Mouse (Mus musculus) retina, embryonic 14.5 days (tissue): ENCODE results near the gene Uba6.

Experiments
- DNase-seq: peaks from one replicate; pipeline ENCODE4 v3.0.0-alpha.2; 2015; ENCODE audit warnings: low spot score

Gene Uba6

DNA sequence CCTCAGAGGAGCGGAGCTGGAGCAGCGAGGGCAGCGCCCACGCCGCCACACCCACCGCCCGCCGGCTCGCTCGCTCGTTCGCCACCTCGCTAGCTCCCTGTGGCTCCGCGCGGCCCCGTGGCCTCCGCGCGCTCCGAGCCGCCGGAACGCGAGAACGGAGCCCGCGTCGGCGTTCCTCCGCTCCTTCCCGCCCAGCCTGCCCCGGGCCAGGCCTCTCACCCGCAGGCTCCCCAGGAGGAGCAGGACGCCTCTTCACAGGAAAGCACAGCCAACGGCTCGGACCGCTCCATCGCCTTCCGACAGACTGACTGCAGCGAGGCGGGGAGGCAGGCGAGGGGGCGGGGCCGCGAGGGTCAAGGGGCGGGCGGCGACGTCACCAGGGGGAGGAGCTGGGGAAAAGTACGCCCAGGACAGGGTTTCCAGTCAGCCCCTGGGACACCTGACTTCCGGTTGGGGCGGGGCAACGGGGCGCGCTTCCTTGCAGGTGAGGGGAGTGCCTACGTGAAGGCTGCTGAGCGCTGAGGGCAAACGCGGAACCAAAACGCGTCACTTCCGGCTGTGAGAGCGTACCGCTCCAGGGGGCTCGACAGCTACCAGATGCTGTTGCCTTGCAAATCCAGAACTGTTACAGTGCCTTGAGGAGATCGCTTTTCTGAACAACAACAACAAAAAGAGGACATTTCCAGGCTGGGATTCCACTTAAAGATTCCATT lies at the start of gene Uba6:
Uba6 (minus strand) TSS at position 355 of the 713 bp plus-strand sequence.
- DNase-seq = peak; percentile 97

- DNase-seq = no peak
Observed at GRCm38 (mm10) chr5:86197801-86198200, 25.2 kb upstream of the Uba6 start, which contains the start of gene Gnrhr. Gene Gnrhr (minus strand): TSS chr5:86197901.

DNA sequence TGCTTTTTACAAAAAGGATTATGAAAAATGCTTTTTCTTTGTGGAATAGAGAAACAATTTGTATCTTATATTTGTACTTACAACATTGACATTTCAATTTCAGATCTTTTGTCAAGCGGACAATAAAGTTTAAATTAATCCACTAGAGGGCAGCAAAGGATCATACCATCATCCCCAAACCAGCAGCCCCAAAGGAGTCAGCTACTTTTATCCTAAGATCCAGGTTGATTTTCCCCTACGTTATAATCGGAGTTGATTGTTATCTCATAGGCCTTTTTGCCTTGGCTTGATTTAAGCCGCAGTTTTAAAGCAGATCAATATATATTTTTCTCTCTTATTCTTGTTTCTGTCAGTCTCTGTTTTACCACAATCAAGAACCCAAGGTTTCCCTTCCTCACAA lies 18.8 kb upstream of the Uba6 start:
- peak; percentile 88 for DNase-seq

DNA sequence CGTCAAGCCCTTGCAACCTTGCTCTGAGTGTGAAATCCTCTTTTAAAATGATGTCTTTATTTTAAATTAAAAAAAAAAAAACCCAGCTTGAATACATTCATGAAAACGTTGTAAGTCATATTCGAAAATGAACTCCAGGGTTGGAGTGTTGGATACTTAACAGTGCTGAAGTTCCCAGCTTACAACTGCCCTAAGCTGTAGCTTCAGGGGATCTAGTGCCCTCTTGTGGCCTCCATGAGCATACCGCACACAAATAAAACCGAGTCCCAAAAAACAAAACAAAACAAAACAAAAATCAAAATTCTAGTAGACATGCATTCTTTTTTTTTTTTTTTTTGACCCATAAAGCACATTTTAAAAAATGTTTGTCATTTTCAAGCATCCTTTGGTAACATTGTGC lies 18.2 kb upstream of the Uba6 start:
- peak; percentile 67 for DNase-seq

GRCm38 (mm10) chr5:86190290-86190689 lies 17.7 kb upstream of the Uba6 start:
- no peak for DNase-seq

DNA sequence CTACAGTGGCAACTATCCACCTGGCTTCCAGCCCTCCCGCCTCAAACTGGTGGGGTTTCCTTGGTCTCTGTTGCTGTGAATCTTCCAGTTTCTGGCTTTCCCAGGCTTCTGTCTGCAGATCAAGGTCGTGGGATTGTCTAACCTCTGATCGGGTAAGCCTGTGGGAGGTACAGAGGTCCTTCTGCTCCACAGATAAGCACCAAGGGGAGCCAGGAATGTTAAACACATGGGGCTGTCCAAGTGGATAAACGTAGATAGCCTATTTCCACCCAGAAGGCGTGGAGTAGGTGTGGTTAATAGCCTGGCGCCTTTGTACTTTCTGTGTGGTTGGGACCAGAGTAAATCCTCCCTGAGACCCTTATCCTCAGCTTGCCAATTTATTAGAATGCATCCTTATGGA lies 14.8 kb upstream of the Uba6 start:
- DNase-seq = no peak

- peak; percentile 5 for DNase-seq
Observed at GRCm38 (mm10) chr5:86173778-86174177, 1.2 kb upstream of the Uba6 start.

- no peak for DNase-seq
Observed at GRCm38 (mm10) chr5:86172088-86172448, 535 bp downstream of the Uba6 start.

DNA sequence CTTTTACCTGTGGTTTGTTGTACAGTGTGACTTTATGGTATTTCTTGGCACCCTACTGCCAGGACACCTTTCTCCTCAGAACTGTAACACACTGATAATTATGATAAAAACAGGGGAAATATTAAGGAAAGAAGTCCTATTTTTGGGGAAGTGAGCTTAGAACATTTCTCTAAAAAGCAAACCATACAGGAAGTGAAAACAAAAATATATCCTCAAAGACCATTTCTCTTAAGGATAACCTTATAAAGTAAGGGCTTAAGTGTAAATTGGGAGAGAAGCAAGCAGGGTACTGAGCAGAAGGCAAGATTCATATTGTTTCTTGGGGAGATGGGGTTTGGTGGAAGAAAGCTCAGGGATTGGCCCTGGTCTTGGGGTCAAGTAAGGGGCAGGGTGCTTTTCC lies 42.8 kb downstream of the Uba6 start:
- DNase-seq = no peak

- DNase-seq = no peak
Observed at GRCm38 (mm10) chr5:86128749-86129148, 43.9 kb downstream of the Uba6 start.

DNA sequence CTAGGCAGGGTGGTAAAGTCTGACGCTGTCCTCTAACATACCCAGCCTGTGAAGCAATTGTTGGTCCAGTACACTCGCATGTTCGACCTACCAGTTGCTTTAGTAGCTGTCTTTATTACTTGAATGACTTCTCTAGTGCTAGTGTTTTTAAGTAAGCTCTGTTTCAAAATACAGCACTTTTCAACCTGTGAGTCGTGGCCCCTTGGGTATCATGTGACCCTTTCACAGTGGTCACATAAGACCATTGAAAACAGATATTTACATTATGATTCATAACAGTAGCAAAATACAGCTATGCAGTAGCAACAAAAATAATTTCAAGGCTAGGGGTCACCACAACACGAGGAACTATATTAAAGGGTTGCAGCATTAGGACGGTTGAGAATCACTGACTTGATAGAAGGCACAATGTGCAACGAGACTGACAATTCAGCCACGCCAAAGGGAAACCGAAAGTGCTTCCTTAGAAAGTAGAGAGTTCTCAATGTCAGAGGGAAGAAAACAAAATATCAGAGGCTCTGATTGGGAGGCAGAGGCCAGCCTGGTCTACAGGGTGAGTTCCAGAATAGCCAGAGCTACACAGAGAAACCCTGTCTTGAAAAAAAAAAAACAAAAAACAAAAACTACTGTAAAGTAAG lies 54.0 kb downstream of the Uba6 start:
- no peak for DNase-seq

DNA sequence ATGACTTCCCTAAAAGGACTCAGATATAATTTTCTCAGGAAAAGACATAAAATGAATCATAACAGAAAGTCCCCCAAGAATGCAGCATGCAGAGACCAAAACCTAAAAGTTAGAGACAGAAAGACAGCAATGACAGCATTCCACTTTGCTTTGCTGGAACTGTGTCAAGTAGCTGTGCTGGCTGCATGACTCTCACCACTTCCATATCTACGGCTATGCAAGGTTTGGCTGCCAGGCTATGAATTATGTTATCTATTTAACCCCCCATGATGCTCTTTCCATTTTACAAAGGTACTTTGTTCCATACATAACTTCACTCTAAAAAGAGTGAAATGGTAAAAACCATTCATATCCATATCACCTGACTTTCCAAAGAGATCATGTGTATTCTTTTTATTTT lies 58.6 kb downstream of the Uba6 start:
- DNase-seq = no peak

GRCm38 (mm10) chr5:86113037-86113436 lies 59.6 kb downstream of the Uba6 start:
- DNase-seq = no peak

DNA sequence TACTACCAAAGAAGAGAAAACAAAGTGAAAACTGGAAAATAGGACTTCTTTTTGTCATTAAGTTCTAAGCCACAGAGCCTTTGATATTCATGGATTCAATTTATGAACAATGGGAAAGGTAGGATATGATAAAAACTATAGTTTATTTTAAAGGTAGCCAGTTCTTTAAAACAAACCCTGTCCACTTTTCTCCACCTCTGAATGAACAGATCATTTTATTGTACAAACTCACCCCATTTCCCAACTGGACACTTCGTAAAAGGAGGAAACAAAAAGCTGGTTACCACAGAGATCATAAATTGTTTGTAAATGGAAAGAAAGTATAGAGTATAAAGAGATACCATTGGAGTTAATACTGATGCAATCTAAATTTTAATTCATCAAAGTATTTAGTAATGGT lies 61.5 kb downstream of the Uba6 start:
- DNase-seq = no peak

- no peak for DNase-seq
Observed at GRCm38 (mm10) chr5:86106610-86107009, 66.0 kb downstream of the Uba6 start.

DNA sequence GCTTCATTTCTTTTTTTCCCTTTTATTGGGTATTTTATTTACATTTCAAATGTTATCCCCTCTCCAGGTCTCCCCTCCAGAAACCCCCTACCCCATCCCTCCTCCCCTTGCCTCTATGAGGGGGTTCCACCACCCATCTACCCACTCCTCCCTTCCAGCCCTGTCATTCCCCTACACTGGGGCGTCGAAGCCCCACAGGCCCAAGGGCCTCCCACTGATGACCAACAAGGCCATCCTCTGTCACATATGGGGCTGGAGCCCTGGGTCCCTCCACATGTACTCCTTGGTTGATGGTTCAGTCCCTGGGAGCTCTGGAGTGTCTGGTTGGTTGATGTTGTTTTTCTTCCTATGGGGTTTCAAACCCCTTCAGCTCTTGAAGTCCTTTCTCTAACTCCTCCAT lies 70.4 kb downstream of the Uba6 start:
- no peak for DNase-seq

DNA sequence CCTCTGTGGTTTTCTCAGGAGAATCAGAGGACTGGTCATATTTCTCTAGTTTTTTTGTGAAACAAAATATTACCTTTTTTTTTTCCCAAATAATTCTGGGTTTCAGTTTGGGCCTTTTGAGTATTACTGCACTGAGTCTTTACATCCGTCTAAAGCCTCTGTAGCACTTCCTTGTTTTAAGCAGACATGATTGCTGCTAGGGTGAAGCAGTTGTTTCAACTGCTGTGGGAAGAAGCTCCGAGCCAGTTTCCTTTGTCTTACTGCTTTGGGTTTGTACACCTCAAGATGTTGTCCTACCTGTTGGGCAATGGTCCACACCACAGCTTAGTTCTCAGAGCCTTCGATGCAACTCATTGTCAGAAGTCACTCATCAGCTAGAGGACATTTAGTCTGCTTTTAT lies 72.0 kb downstream of the Uba6 start:
- DNase-seq = no peak

DNA sequence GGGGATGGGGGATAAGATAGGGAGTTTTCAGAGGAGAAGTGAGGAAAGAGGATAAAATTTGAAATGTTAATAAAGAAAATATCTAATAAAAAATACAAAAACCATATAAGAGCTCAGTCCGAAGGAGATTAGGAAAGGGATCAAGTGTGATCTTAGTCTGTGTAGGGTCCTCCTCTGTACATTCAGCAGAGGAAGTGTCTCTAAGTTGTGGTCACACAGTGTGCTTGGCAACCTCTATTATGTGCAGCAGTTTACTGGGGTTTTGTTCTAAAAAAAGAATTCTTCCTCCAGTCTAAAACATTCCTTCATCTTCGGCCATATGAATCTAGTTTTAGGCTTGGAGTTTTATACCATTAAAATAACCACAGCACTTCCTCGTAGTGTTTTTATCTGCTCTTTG lies 73.6 kb downstream of the Uba6 start:
- DNase-seq = no peak

- DNase-seq = no peak
Observed at GRCm38 (mm10) chr5:86094754-86095153, 77.8 kb downstream of the Uba6 start.

DNA sequence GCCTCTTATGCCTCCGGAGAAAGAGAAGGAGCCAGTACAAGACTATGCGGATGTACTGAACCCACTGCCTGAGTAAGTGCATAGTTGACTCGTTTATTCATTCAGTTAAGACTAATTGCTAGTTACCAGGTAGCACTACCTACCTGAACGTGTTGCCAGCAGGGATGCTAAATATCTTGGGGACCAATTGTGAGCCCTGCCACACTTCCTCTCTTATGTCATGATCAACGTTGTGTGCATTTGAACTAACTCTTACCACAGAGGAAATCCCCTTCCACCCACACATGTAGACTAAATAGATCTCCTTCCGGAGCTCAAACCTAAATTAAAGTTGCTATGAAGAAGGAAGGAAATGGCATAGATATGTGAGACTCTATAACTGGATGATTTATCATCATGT lies 85.9 kb downstream of the Uba6 start:
- DNase-seq = no peak

- no peak for DNase-seq
Observed at GRCm38 (mm10) chr5:86084979-86085378, 87.6 kb downstream of the Uba6 start.

DNA sequence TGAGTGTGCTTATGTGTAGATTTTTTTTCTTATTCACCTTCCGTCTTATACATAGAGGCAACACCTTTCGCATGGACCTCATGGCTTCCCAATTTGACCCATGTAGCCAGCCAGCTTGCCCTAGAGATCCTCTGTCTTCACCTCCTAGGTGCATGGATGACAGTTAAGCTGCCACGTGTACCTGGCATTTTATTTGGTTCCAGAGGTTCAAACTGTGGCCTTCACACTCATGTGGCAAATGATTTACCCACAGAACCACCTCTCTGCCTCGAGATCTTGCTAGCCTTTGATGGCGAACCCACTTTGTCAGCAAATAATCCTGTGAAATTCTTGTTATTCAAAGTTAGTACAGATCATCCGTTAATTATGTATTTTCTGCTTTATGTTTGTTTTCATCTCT lies 88.6 kb downstream of the Uba6 start:
- no peak for DNase-seq

DNA sequence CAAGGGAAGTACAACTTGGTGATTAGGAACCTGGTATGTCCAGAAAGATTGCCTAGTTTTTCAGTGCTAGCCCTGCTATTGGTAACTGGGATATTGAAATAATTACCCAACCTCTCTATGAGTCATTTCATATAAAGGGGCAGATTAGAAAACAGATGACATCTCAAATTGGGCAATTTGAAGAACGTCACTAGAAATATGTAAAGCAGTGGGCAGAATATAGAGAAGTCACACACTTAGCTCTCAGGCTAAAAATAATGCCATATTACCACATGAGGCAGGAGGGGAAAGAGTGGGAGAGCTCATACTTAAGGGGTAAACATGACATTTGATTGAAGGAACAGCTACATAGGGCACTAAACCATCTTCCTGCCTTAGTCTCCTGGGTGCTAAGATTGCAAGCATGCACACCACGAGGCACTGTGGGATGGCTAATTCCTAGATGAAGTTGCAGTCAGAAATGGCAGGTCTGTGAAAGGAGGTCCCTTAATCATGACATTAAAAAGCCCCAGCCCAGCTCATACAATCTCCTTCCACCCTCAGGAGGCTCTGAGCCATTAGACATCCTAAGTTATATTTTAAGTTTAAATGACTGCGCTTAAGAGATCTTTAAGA lies 93.8 kb downstream of the Uba6 start:
- no peak for DNase-seq
